Mouse (Mus musculus) thymus, adult 2 months (tissue): ENCODE results near the gene Armc5.

Experiments
- CTCF ChIP-seq: fragments of 200-500 bp; IDR thresholded peaks from 2 replicates; pipeline ENCODE4 v1.5.1; 2012; ENCODE audit warnings: mild to moderate bottlenecking, control low read depth, low read length, moderate library complexity, borderline replicate concordance; ENCODE audit not compliant: control insufficient read depth, poor library complexity, insufficient read depth; ENCODE audit errors: extremely low read depth
- POLR2A ChIP-seq: fragments of 200-500 bp; IDR thresholded peaks from 2 replicates; pipeline ENCODE4 v1.6.1; 2012; ENCODE audit warnings: mild to moderate bottlenecking, low read length, control low read depth, moderate library complexity; ENCODE audit not compliant: control insufficient read depth, poor library complexity, insufficient read depth; ENCODE audit errors: extremely low read depth

- TF ChIP-seq CTCF: no peak
- TF ChIP-seq POLR2A: no peak
Measured at GRCm38 (mm10) chr7:128267813-128268212, 30.7 kb downstream of the Armc5 start.
